Mouse (Mus musculus) spleen, adult 2 months (tissue): ENCODE results near the gene Kcnd1.

Source experiments
- CTCF ChIP-seq: fragments of 200-500 bp; IDR thresholded peaks from 2 replicates; pipeline ENCODE4 v1.5.1; 2011; ENCODE audit warnings: mild to moderate bottlenecking, inconsistent platforms; ENCODE audit not compliant: insufficient read depth, insufficient read length, insufficient replicate concordance; ENCODE audit errors: extremely low read depth
- POLR2A ChIP-seq: fragments of 200-500 bp; IDR thresholded peaks from 2 replicates; pipeline ENCODE4 v1.6.1; 2011; ENCODE audit warnings: low read depth, low read length, inconsistent platforms

DNA sequence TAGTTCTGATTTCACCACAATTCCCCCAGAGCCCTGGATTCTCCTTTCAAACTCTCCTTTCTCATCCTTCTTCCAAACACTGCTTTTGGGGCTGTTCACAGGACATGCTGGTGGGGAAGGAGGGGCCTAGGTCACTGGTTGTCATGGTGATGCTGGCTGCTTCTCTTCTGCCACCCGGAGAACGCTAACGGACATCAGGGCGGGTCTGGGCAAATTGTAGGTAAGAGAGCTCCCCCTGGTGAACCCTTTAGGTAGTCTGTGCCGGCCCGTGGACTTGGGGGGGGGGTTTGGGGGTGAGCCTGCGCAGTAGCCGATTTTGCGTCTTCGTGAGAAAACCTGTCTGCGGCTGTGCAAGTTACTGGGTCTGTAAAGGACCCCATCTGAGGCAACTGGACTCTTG lies 57.7 kb downstream of the Kcnd1 start:
- no peak for TF ChIP-seq POLR2A
- TF ChIP-seq CTCF, result peak; percentile 32; the same call in 1 of the 2 replicates
